Mouse (Mus musculus) kidney, embryonic 14.5 days (tissue): Measurements from ENCODE around the gene Spsb4. TPM values are rescaled to one million over a fixed set of nuclear protein-coding genes. Genes with fewer than 3 reads are reported as not detected.
A peak's percentile ranks its signal among the peaks of the same experiment; 100 is the strongest.
"Not testable (repeated sequence)": the region's sequence is repeated elsewhere in the genome, so short reads cannot be mapped to it uniquely, and the experiment has no call there.

Experiments used
- ATAC-seq: fragments of 200-750 bp; cut with Nextera tagmentation; 2 replicates; pipeline ENCODE4 v1.8.0; 2017; ENCODE audit warnings: moderate number of reproducible peaks, mild to moderate bottlenecking, moderate TSS enrichment, moderate library complexity; ENCODE audit not compliant: low FRiP score, low TSS enrichment
- H3K27ac ChIP-seq: fragments of 300-500 bp; sonication (generic); 2 replicates; pipeline ENCODE4 v1.5.1; 2014; ENCODE audit warnings: low read depth, mild to moderate bottlenecking, low read length, moderate library complexity, mixed read lengths
- H3K27me3 ChIP-seq: fragments of 300-500 bp; sonication (generic); 2 replicates; pipeline ENCODE4 v1.6.1; 2014; ENCODE audit warnings: mild to moderate bottlenecking, low read length; ENCODE audit not compliant: control insufficient read depth, insufficient read depth
- H3K36me3 ChIP-seq: fragments of 300-500 bp; sonication (generic); 2 replicates; pipeline ENCODE4 v1.6.1; 2014; ENCODE audit warnings: low read length, mixed read lengths; ENCODE audit not compliant: control insufficient read depth, insufficient read depth
- H3K4me1 ChIP-seq: fragments of 300-500 bp; sonication (generic); 2 replicates; pipeline ENCODE4 v1.6.1; 2014; ENCODE audit warnings: low read length, mixed read lengths; ENCODE audit not compliant: control insufficient read depth, insufficient read depth
- H3K4me2 ChIP-seq: fragments of 300-500 bp; sonication (generic); replicated peaks from 2 replicates; pipeline ENCODE4 v1.6.1; 2014; ENCODE audit warnings: low read depth, mild to moderate bottlenecking, low read length
- H3K4me3 ChIP-seq: fragments of 300-500 bp; sonication (generic); 2 replicates; pipeline ENCODE4 v1.5.1; 2014; ENCODE audit warnings: mild to moderate bottlenecking, low read length
- H3K9ac ChIP-seq: fragments of 300-500 bp; sonication (generic); 2 replicates; pipeline ENCODE4 v1.6.1; 2014; ENCODE audit warnings: low read depth, mild to moderate bottlenecking, low read length, moderate library complexity
- H3K9me3 ChIP-seq: fragments of 300-500 bp; sonication (generic); 2 replicates; pipeline ENCODE4 v1.6.1; 2016; ENCODE audit warnings: low read length; ENCODE audit not compliant: control insufficient read depth
- WGBS: fragments of 180-500 bp; shearing (Covaris S2); extraction: QIAGEN DNeasy Blood & Tissue Kit; methylation state at CpG from one replicate; pipeline ENCODE4 v1.1.7; 2014; 5-methylcytosine and 5-hydroxymethylcytosine counted together
- polyA plus RNA-seq: library from polyadenylated mRNA; unstranded; fragments of >200 nt; fragmentation: Nextera tagmentation; extraction: Ambion mirVana; gene quantifications from 2 replicates; pipeline ENCODE4 v1.2.1, GENCODE M21; 2014

The Spsb4 gene
- polyA plus RNA-seq, 1 experiment from 2014 or later, result 55.6 TPM

GRCm38 (mm10) chr9:96936427-96936826, 82.2 kb downstream of the Spsb4 start:
- not testable (repeated sequence) for H3K27ac ChIP-seq, H3K27me3 ChIP-seq, H3K4me2 ChIP-seq, H3K9ac ChIP-seq, H3K4me1 ChIP-seq, ATAC-seq, H3K4me3 ChIP-seq, H3K36me3 ChIP-seq, H3K9me3 ChIP-seq
- 84% methylated on average over 2 of the region's 2 CpGs for WGBS

GRCm38 (mm10) chr9:96935556-96936300, 82.9 kb downstream of the Spsb4 start:
- 38% methylated on average over 15 of the region's 15 CpGs for WGBS
- ATAC-seq, result no peak
- Histone ChIP-seq H3K9me3 (no peaks in the 10 kb centered on the region; the same call in 1 of the 2 replicates), H3K27me3 (no peaks in the 10 kb centered on the region), H3K4me1 (no peaks in the 10 kb centered on the region), H3K4me3 (no peak overlapping the region), H3K36me3 (no peaks in the 10 kb centered on the region), H3K27ac (no peak overlapping the region), H3K4me2 (no peak overlapping the region), H3K9ac (no peak overlapping the region)

GRCm38 (mm10) chr9:96934816-96935215, 83.8 kb downstream of the Spsb4 start:
- WGBS, result 76% methylated on average over 3 of the region's 3 CpGs
- Histone ChIP-seq H3K27ac (no peak overlapping the region), H3K27me3 (no peaks in the 10 kb centered on the region), H3K9ac (no peak overlapping the region), H3K36me3 (no peaks in the 10 kb centered on the region), H3K4me3 (no peak overlapping the region), H3K4me2 (no peak overlapping the region), H3K4me1 (no peaks in the 10 kb centered on the region), H3K9me3 (no peaks in the 10 kb centered on the region; the same call in 1 of the 2 replicates)
- ATAC-seq, result no peak

- 90% methylated on average over 8 of the region's 8 CpGs for WGBS
- Histone ChIP-seq H3K36me3 (no peaks in the 10 kb centered on the region), H3K4me3 (no peak overlapping the region), H3K9ac (no peak overlapping the region), H3K27me3 (no peaks in the 10 kb centered on the region), H3K4me1 (no peaks in the 10 kb centered on the region), H3K9me3 (no peaks in the 10 kb centered on the region; the same call in 1 of the 2 replicates), H3K27ac (no peak overlapping the region), H3K4me2 (no peak overlapping the region)
- ATAC-seq, result no peak
Measured at GRCm38 (mm10) chr9:96932751-96933150, 85.9 kb downstream of the Spsb4 start.

GRCm38 (mm10) chr9:96923577-96924316, 94.9 kb downstream of the Spsb4 start:
- no peak overlapping the region for H3K9ac ChIP-seq
- H3K36me3 ChIP-seq, result no peaks in the 10 kb centered on the region
- no peak overlapping the region for H3K4me3 ChIP-seq
- ATAC-seq, result no peak
- H3K4me2 ChIP-seq, result no peak overlapping the region
- H3K27ac ChIP-seq, result no peak overlapping the region
- no peaks in the 10 kb centered on the region for H3K4me1 ChIP-seq
- peaks cover 4% of the 10 kb centered on the region; the same call in 1 of the 2 replicates for H3K9me3 ChIP-seq
- no peaks in the 10 kb centered on the region for H3K27me3 ChIP-seq
- WGBS, result 80% methylated on average over 17 of the region's 17 CpGs

GRCm38 (mm10) chr9:96923119-96923518, 95.5 kb downstream of the Spsb4 start:
- H3K4me1 ChIP-seq, result no peaks in the 10 kb centered on the region
- peaks cover 4% of the 10 kb centered on the region; the same call in 1 of the 2 replicates for H3K9me3 ChIP-seq
- no peak for ATAC-seq
- 80% methylated on average over 6 of the region's 6 CpGs for WGBS
- no peak overlapping the region for H3K4me3 ChIP-seq
- no peak overlapping the region for H3K9ac ChIP-seq
- H3K27ac ChIP-seq, result no peak overlapping the region
- no peak overlapping the region for H3K4me2 ChIP-seq
- H3K27me3 ChIP-seq, result no peaks in the 10 kb centered on the region
- no peaks in the 10 kb centered on the region for H3K36me3 ChIP-seq

GRCm38 (mm10) chr9:96916620-96917538, 101.8 kb downstream of the Spsb4 start:
- no peak overlapping the region for H3K4me2 ChIP-seq
- 40% methylated on average over 27 of the region's 27 CpGs for WGBS
- ATAC-seq, result peak; percentile 87

GRCm38 (mm10) chr9:96916076-96916475, 102.6 kb downstream of the Spsb4 start:
- Histone ChIP-seq H3K36me3 (no peaks in the 10 kb centered on the region), H3K4me2 (no peak overlapping the region), H3K27ac (no peak overlapping the region), H3K4me1 (no peaks in the 10 kb centered on the region), H3K9me3 (peaks cover 4% of the 10 kb centered on the region; the same call in 1 of the 2 replicates), H3K27me3 (no peaks in the 10 kb centered on the region), H3K4me3 (no peak overlapping the region), H3K9ac (no peak overlapping the region)
- peak; percentile 58; the same call in 1 of the 2 replicates for ATAC-seq
- 33% methylated on average over 7 of the region's 7 CpGs for WGBS

More at GRCm38 (mm10) chr9:96916620-96917538, 101.8 kb downstream of the Spsb4 start:
- Histone ChIP-seq H3K36me3 (no peaks in the 10 kb centered on the region), H3K4me1 (no peaks in the 10 kb centered on the region), H3K9me3 (peaks cover 4% of the 10 kb centered on the region; the same call in 1 of the 2 replicates), H3K9ac (no peak overlapping the region), H3K27ac (no peak overlapping the region), H3K4me3 (no peak overlapping the region), H3K27me3 (no peaks in the 10 kb centered on the region)
